Mouse (Mus musculus): Measurements from ENCODE around the gene Cfap97. TPM values are rescaled to one million over a fixed set of nuclear protein-coding genes. Genes with fewer than 3 reads are reported as not detected.

The Cfap97 gene
- polyA plus RNA-seq, 1 experiment from 2014 or later, result 30.9 TPM

- Histone ChIP-seq H3K9ac (ENCODE audit: low read depth, low read length) (no peak overlapping the region), H3K36me3 (ENCODE audit: control insufficient read depth, insufficient read depth, low read length) (no peaks in the 10 kb centered on the region), H3K4me1 (ENCODE audit: control insufficient read depth, insufficient read depth, low read length) (no peaks in the 10 kb centered on the region), H3K4me3 (ENCODE audit: low read length) (no peak overlapping the region), H3K4me2 (replicated peaks; ENCODE audit: low read depth, low read length) (no peak overlapping the region), H3K27ac (ENCODE audit: low read depth, low read length) (no peak overlapping the region), H3K27me3 (ENCODE audit: control insufficient read depth, insufficient read depth, low read length) (no peaks in the 10 kb centered on the region; the same call in 1 of the 2 replicates), H3K9me3 (ENCODE audit: control insufficient read depth, low read length) (no peaks in the 10 kb centered on the region)
- no peak for ATAC-seq (ENCODE audit: low FRiP score, low TSS enrichment)
- WGBS, result 67% methylated on average over 8 of the region's 8 CpGs
These were observed 81.2 kb downstream of the Cfap97 start for GRCm38 (mm10) chr8:46232798-46233197.

GRCm38 (mm10) chr8:46234736-46235135 lies 83.2 kb downstream of the Cfap97 start:
- no peak overlapping the region for H3K9ac ChIP-seq (ENCODE audit: low read depth, low read length)
- no peaks in the 10 kb centered on the region for H3K9me3 ChIP-seq (ENCODE audit: control insufficient read depth, low read length)
- no peaks in the 10 kb centered on the region; the same call in 1 of the 2 replicates for H3K27me3 ChIP-seq (ENCODE audit: control insufficient read depth, insufficient read depth, low read length)
- WGBS, result 92% methylated on average over 4 of the region's 4 CpGs
- H3K4me1 ChIP-seq (ENCODE audit: control insufficient read depth, insufficient read depth, low read length), result no peaks in the 10 kb centered on the region
- ATAC-seq (ENCODE audit: low FRiP score, low TSS enrichment), result no peak
- H3K4me3 ChIP-seq (ENCODE audit: low read length), result no peak overlapping the region
- no peak overlapping the region for H3K4me2 ChIP-seq (replicated peaks; ENCODE audit: low read depth, low read length)
- H3K27ac ChIP-seq (ENCODE audit: low read depth, low read length), result no peak overlapping the region
- H3K36me3 ChIP-seq (ENCODE audit: control insufficient read depth, insufficient read depth, low read length), result no peaks in the 10 kb centered on the region

DNA sequence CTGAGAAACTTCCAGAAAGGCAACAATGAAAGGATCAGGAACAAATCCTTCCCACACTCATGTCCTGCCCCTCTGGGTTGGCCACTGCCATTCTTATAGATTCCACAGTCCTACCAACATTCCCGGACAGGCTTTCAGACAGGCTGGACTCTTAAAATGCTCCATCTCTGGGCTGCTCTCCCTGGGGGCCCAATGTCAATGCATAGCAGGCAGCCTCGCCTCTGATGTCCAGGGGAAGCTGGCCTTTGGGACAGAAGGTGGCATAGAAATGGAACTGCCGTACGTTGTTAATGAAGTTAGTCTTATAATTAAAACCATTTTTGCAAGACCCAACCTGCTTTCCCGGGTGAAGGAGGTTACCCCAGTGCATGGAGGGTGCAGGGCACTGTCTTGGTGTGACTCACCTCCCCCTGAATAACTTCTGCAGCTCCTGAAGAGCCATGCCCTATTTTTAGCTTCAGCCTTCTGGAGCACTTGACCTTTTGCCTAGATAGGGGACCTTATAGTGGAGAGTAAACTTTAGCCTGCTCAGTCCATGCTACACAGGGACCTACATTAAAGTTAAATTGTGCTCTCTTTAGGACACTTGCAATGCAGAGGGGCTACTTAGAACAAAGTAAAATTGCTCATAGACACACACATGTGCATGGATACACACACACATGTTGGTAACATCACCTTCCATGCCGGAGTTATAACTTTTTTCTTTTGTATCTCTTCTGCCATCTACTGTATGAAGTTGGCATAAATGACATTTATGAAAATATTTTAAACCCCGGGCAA lies 85.1 kb downstream of the Cfap97 start:
- no peak overlapping the region for H3K4me2 ChIP-seq (replicated peaks; ENCODE audit: low read depth, low read length)
- H3K27ac ChIP-seq (ENCODE audit: low read depth, low read length), result no peak overlapping the region
- H3K4me3 ChIP-seq (ENCODE audit: low read length), result no peak overlapping the region
- no peaks in the 10 kb centered on the region; the same call in 1 of the 2 replicates for H3K27me3 ChIP-seq (ENCODE audit: control insufficient read depth, insufficient read depth, low read length)
- H3K36me3 ChIP-seq (ENCODE audit: control insufficient read depth, insufficient read depth, low read length), result no peaks in the 10 kb centered on the region
- no peak overlapping the region for H3K9ac ChIP-seq (ENCODE audit: low read depth, low read length)
- WGBS, result 71% methylated on average over 7 of the region's 7 CpGs
- H3K9me3 ChIP-seq (ENCODE audit: control insufficient read depth, low read length), result no peaks in the 10 kb centered on the region
- ATAC-seq (ENCODE audit: low FRiP score, low TSS enrichment), result no peak
- no peaks in the 10 kb centered on the region for H3K4me1 ChIP-seq (ENCODE audit: control insufficient read depth, insufficient read depth, low read length)

DNA sequence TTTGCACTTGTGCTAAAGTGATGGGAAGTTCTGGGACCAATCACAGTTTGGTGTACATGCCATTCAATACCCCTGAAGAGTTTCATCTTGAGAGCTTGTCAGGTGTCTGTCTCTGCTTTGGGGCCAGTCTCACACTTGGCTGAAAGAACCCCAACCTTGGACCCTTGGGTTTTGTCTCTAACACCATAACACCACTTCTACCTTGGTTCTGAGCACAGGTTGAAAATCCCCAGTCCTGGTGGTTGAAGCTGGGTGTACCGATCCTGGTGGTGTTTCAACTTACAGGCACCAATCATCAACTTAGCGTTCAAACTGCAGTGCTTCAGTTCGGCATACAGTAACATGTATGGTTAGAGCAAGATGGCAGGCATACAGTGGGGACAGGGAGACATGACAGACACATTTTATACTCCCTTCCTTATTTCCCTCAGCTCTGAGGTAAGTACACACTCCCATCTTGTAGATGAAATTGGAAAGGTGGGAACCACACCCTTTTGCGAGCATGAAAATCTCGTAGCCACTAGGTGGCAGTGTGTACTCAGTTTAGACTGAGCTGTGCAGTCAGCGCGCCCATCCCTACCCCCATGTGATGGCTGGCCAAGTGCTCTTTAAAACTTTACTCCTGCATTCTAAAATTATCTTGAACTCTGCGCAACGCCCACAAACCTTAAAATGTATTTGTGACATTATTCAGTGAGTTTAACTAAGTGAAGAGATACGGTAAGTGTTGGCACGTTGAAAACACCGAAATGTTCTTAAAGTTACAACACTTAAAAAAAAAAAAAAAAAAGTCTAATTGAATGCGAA lies 90.2 kb downstream of the Cfap97 start:
- no peaks in the 10 kb centered on the region for H3K36me3 ChIP-seq (ENCODE audit: control insufficient read depth, insufficient read depth, low read length)
- ATAC-seq (ENCODE audit: low FRiP score, low TSS enrichment), result peak; percentile 76; the same call in 1 of the 2 replicates
- no peak overlapping the region for H3K4me2 ChIP-seq (replicated peaks; ENCODE audit: low read depth, low read length)
- no peaks in the 10 kb centered on the region for H3K27me3 ChIP-seq (ENCODE audit: control insufficient read depth, insufficient read depth, low read length)
- no peak overlapping the region for H3K27ac ChIP-seq (ENCODE audit: low read depth, low read length)
- whole genome bisulfite sequencing, result 31% methylated on average over 13 of the region's 13 CpGs
- H3K4me3 ChIP-seq (ENCODE audit: low read length), result no peak overlapping the region
- H3K9me3 ChIP-seq (ENCODE audit: control insufficient read depth, low read length), result no peaks in the 10 kb centered on the region
- H3K9ac ChIP-seq (ENCODE audit: low read depth, low read length), result no peak overlapping the region
- H3K4me1 ChIP-seq (ENCODE audit: control insufficient read depth, insufficient read depth, low read length), result no peaks in the 10 kb centered on the region

DNA sequence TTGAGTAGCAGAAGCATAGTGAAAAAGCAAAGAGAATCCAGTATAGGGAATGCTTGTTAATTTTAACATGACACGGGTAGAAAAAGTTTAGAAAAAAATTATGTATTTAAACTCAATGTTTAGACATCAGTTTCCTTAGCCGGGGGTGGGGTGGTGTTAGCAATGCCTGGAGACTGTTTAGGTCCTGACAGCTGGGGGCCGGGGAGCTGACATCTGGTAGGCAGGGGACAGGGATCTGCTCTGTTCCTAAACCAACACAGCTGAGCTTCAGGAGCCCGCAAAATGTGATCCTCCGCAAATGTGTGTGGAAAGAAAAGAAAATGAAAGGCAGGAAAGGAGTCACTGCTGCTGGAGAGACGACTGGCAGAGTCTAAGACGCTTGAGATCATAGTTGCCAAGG lies 91.4 kb downstream of the Cfap97 start:
- H3K4me2 ChIP-seq (replicated peaks; ENCODE audit: low read depth, low read length), result no peak overlapping the region
- H3K4me3 ChIP-seq (ENCODE audit: low read length), result no peak overlapping the region
- no peak overlapping the region for H3K27ac ChIP-seq (ENCODE audit: low read depth, low read length)
- no peak for ATAC-seq (ENCODE audit: low FRiP score, low TSS enrichment)
- no peaks in the 10 kb centered on the region for H3K27me3 ChIP-seq (ENCODE audit: control insufficient read depth, insufficient read depth, low read length)
- H3K9me3 ChIP-seq (ENCODE audit: control insufficient read depth, low read length), result no peaks in the 10 kb centered on the region
- no peaks in the 10 kb centered on the region for H3K36me3 ChIP-seq (ENCODE audit: control insufficient read depth, insufficient read depth, low read length)
- no peak overlapping the region for H3K9ac ChIP-seq (ENCODE audit: low read depth, low read length)
- H3K4me1 ChIP-seq (ENCODE audit: control insufficient read depth, insufficient read depth, low read length), result no peaks in the 10 kb centered on the region
- WGBS, result 50% methylated on average over 7 of the region's 7 CpGs

Small RNA genes lying within 50 kb of the gene (microRNA-seq; reads per million reads assigned to microRNA genes)
- gene Gm23812, result not detected

Other genes starting within 250 kb of the Cfap97 start
- not detected in 2 replicates for gene Ccdc110, start 217.2 kb upstream of the Cfap97 start, polyA plus RNA-seq (2014; fragmentation: Nextera tagmentation; extraction: Ambion mirVana)
- 4.3 and 4.7 TPM in 2 replicates for gene 1700029J07Rik, start 176.5 kb upstream of the Cfap97 start, polyA plus RNA-seq (2014; fragmentation: Nextera tagmentation; extraction: Ambion mirVana)
- gene Ufsp2, start 176.2 kb upstream of the Cfap97 start, polyA plus RNA-seq (2014; fragmentation: Nextera tagmentation; extraction: Ambion mirVana), result 74.1 and 74.9 TPM in 2 replicates
- gene Lrp2bp, start 152.5 kb upstream of the Cfap97 start, polyA plus RNA-seq (2014; fragmentation: Nextera tagmentation; extraction: Ambion mirVana), result 0.32 and 0.39 TPM in 2 replicates
- gene Ankrd37, start 146.1 kb upstream of the Cfap97 start, polyA plus RNA-seq (2014; fragmentation: Nextera tagmentation; extraction: Ambion mirVana), result 17.9 and 25.4 TPM in 2 replicates
- 7.4 and 9.0 TPM in 2 replicates for gene Snx25, start 388 bp downstream of the Cfap97 start, polyA plus RNA-seq (2014; fragmentation: Nextera tagmentation; extraction: Ambion mirVana)
- 535 and 564 TPM in 2 replicates for gene Slc25a4, start 59.5 kb downstream of the Cfap97 start, polyA plus RNA-seq (2014; fragmentation: Nextera tagmentation; extraction: Ambion mirVana)
- gene Helt, start 142.9 kb downstream of the Cfap97 start, polyA plus RNA-seq (2014; fragmentation: Nextera tagmentation; extraction: Ambion mirVana), result not detected in 2 replicates